Mouse (Mus musculus): ENCODE measurements around the gene Farp2. TPM values are rescaled to one million over a fixed set of nuclear protein-coding genes. Genes with fewer than 3 reads are reported as not detected.
A peak's percentile ranks its signal among the peaks of the same experiment; 100 is the strongest.

The Farp2 gene
- polyA plus RNA-seq, 1 experiment from 2014 or later = 3.9 TPM

GRCm38 (mm10) chr1:93567717-93568497 is 56.0 kb downstream of the Farp2 start:
- peak overlapping the region; percentile 88 for H3K27ac ChIP-seq (ENCODE audit: low read depth)
- ATAC-seq = peak; percentile 72
- no peaks in the 10 kb centered on the region for H3K27me3 ChIP-seq (ENCODE audit: insufficient read depth, low read length)
- no peak overlapping the region for H3K4me3 ChIP-seq (ENCODE audit: low read depth, low read length)
- H3K9ac ChIP-seq (replicated peaks) = no peak overlapping the region
- TF ChIP-seq EP300 (IDR thresholded peaks at IDR 0.05; ENCODE audit: low read depth) (0 out of 2 replicates have a peak, but pooled peaks have one; percentile 12), CTCF (IDR thresholded peaks at IDR 0.05; ENCODE audit: low read depth) (no peak)
- H3K4me1 ChIP-seq (ENCODE audit: insufficient read depth) = 0 out of 2 replicates have a peak, but pooled peaks cover 4% of the 10 kb centered on the region
- WGBS (ENCODE audit: insufficient replicate concordance) = 57% methylated on average over 9 of the region's 9 CpGs
- no peak overlapping the region for H3K4me2 ChIP-seq (ENCODE audit: low read depth, low read length)
- DNase-seq = peak; percentile 22
- no peaks in the 10 kb centered on the region for H3K9me3 ChIP-seq (ENCODE audit: low read length)
- peaks cover 8% of the 10 kb centered on the region; the same call in 1 of the 2 replicates for H3K36me3 ChIP-seq (replicated peaks; ENCODE audit: insufficient read depth, low read length)

- H3K4me3 ChIP-seq (ENCODE audit: low read depth, low read length) = no peak overlapping the region
- WGBS (ENCODE audit: insufficient replicate concordance) = 78% methylated on average over 3 of the region's 3 CpGs
- no peaks in the 10 kb centered on the region for H3K4me1 ChIP-seq (ENCODE audit: insufficient read depth)
- H3K27ac ChIP-seq (ENCODE audit: low read depth) = no peak overlapping the region
- no peak overlapping the region for H3K4me2 ChIP-seq (ENCODE audit: low read depth, low read length)
- no peak overlapping the region for H3K9ac ChIP-seq (replicated peaks)
- peaks cover 13% of the 10 kb centered on the region for H3K36me3 ChIP-seq (replicated peaks; ENCODE audit: insufficient read depth, low read length)
- no peak for DNase-seq
- no peaks in the 10 kb centered on the region for H3K27me3 ChIP-seq (ENCODE audit: insufficient read depth, low read length)
- no peaks in the 10 kb centered on the region for H3K9me3 ChIP-seq (ENCODE audit: low read length)
- no peak for ATAC-seq
- TF ChIP-seq EP300 (IDR thresholded peaks at IDR 0.05; ENCODE audit: low read depth) (no peak), CTCF (IDR thresholded peaks at IDR 0.05; ENCODE audit: low read depth) (no peak)
These were observed 65.2 kb downstream of the Farp2 start for GRCm38 (mm10) chr1:93577066-93577465.

- 84% methylated on average over 4 of the region's 4 CpGs for WGBS (ENCODE audit: insufficient replicate concordance)
- no peak for DNase-seq
- Histone ChIP-seq H3K9me3 (ENCODE audit: low read length) (no peaks in the 10 kb centered on the region), H3K36me3 (replicated peaks; ENCODE audit: insufficient read depth, low read length) (peaks cover 10% of the 10 kb centered on the region), H3K4me2 (ENCODE audit: low read depth, low read length) (no peak overlapping the region), H3K27ac (ENCODE audit: low read depth) (no peak overlapping the region), H3K4me1 (ENCODE audit: insufficient read depth) (no peaks in the 10 kb centered on the region), H3K27me3 (ENCODE audit: insufficient read depth, low read length) (no peaks in the 10 kb centered on the region), H3K4me3 (ENCODE audit: low read depth, low read length) (no peak overlapping the region), H3K9ac (replicated peaks) (no peak overlapping the region)
- TF ChIP-seq EP300 (IDR thresholded peaks at IDR 0.05; ENCODE audit: low read depth) = no peak
- TF ChIP-seq CTCF (IDR thresholded peaks at IDR 0.05; ENCODE audit: low read depth) = no peak
- no peak for ATAC-seq
These were observed 66.0 kb downstream of the Farp2 start for GRCm38 (mm10) chr1:93577861-93578260.

GRCm38 (mm10) chr1:93581545-93581944 is 69.7 kb downstream of the Farp2 start:
- no peaks in the 10 kb centered on the region for H3K4me1 ChIP-seq (ENCODE audit: insufficient read depth)
- H3K36me3 ChIP-seq (replicated peaks; ENCODE audit: insufficient read depth, low read length) = peaks cover 10% of the 10 kb centered on the region
- WGBS (ENCODE audit: insufficient replicate concordance) = 89% methylated on average over 7 of the region's 7 CpGs
- ATAC-seq (no peak), DNase-seq (no peak)
- H3K27me3 ChIP-seq (ENCODE audit: insufficient read depth, low read length) = no peaks in the 10 kb centered on the region
- H3K27ac ChIP-seq (ENCODE audit: low read depth) = no peak overlapping the region
- H3K9ac ChIP-seq (replicated peaks) = no peak overlapping the region
- H3K9me3 ChIP-seq (ENCODE audit: low read length) = no peaks in the 10 kb centered on the region
- no peak overlapping the region for H3K4me3 ChIP-seq (ENCODE audit: low read depth, low read length)
- no peak overlapping the region for H3K4me2 ChIP-seq (ENCODE audit: low read depth, low read length)
- TF ChIP-seq EP300 (IDR thresholded peaks at IDR 0.05; ENCODE audit: low read depth) (no peak), CTCF (IDR thresholded peaks at IDR 0.05; ENCODE audit: low read depth) (no peak)

- no peak overlapping the region for H3K4me2 ChIP-seq (ENCODE audit: low read depth, low read length)
- no peak for ATAC-seq
- WGBS (ENCODE audit: insufficient replicate concordance) = 69% methylated on average over 3 of the region's 3 CpGs
- no peak for DNase-seq
- no peak overlapping the region for H3K4me3 ChIP-seq (ENCODE audit: low read depth, low read length)
- H3K27ac ChIP-seq (ENCODE audit: low read depth) = no peak overlapping the region
- H3K9ac ChIP-seq (replicated peaks) = no peak overlapping the region
- no peaks in the 10 kb centered on the region for H3K4me1 ChIP-seq (ENCODE audit: insufficient read depth)
- H3K36me3 ChIP-seq (replicated peaks; ENCODE audit: insufficient read depth, low read length) = no peaks in the 10 kb centered on the region; the same call in 1 of the 2 replicates
- no peaks in the 10 kb centered on the region for H3K9me3 ChIP-seq (ENCODE audit: low read length)
- H3K27me3 ChIP-seq (ENCODE audit: insufficient read depth, low read length) = no peaks in the 10 kb centered on the region
- TF ChIP-seq CTCF (IDR thresholded peaks at IDR 0.05; ENCODE audit: low read depth) (no peak), EP300 (IDR thresholded peaks at IDR 0.05; ENCODE audit: low read depth) (no peak)
These were observed 76.5 kb downstream of the Farp2 start for GRCm38 (mm10) chr1:93588346-93588745.

GRCm38 (mm10) chr1:93593960-93594359 is 82.1 kb downstream of the Farp2 start:
- TF ChIP-seq EP300 (IDR thresholded peaks at IDR 0.05; ENCODE audit: low read depth) (no peak), CTCF (IDR thresholded peaks at IDR 0.05; ENCODE audit: low read depth) (peak; percentile 19; the same call in 1 of the 2 replicates)
- no peak overlapping the region for H3K4me2 ChIP-seq (ENCODE audit: low read depth, low read length)
- ATAC-seq = no peak

More at GRCm38 (mm10) chr1:93593960-93594359, 82.1 kb downstream of the Farp2 start:
- Histone ChIP-seq H3K4me1 (ENCODE audit: insufficient read depth) (no peaks in the 10 kb centered on the region), H3K36me3 (replicated peaks; ENCODE audit: insufficient read depth, low read length) (no peaks in the 10 kb centered on the region; the same call in 1 of the 2 replicates), H3K9ac (replicated peaks) (no peak overlapping the region), H3K4me3 (ENCODE audit: low read depth, low read length) (no peak overlapping the region), H3K27me3 (ENCODE audit: insufficient read depth, low read length) (no peaks in the 10 kb centered on the region), H3K27ac (ENCODE audit: low read depth) (no peak overlapping the region), H3K9me3 (ENCODE audit: low read length) (no peaks in the 10 kb centered on the region)
- DNase-seq = no peak
